Mouse (Mus musculus) embryonic stem cell, embryonic (primary cell): ENCODE data around the gene Tal1.

Source experiments
- CTCF ChIA-PET, 4 experiments: fragments of 300-600 bp in 2 of 4; fragments of 350-600 bp in 2 of 4; sonication (Branson Sonifier 250); formaldehyde crosslinking; loops; one replicate each; lab custom pipeline; 2022; ENCODE audit warnings: inconsistent platforms in 2 of 4; lab: Charles Lee
- POLR2A ChIA-PET, 4 experiments: fragments of 300-600 bp in 2 of 4; fragments of 350-600 bp in 2 of 4; sonication (Branson Sonifier 250); formaldehyde crosslinking; loops; one replicate each; lab custom pipeline; 2022; ENCODE audit warnings: antibody characterized with exemption in 4 of 4, inconsistent platforms in 1 of 4; lab: Charles Lee

Gene Tal1

DNA sequence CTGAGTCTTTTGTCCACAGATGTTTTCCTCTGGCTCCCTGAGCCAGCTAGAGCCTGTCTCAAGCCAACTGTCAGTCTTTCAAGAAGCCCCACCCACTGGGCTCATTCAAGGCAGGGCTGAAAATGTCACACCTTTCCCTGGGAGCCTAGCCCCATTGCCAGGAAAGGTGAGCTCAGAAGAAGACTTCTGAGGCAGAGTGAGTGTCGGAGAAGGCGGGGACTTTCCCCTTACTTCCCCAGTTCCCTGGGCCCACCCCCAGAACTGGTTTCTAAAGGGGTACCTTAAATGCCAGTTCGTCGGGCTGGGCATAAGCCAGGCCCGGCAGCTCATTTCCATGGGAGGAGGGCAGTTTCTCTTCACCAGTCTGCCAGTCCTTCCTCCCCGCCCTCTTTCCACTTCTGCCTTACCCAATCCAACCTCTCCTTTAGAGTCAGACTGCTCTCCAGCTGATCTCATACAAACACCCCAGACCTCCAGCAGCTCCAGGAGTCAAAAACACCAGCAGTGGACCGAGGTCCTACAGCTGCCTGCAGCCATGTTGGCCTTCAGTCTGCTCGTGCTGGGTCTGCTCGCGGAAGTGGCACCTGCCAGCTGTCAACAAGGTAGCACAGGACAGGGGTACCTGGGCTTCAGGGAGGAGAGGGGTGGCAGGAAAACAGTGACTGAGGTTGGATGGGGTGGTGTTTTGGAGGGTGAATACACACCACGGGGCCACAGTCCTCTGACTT is 32.5 kb downstream of the Tal1 start, which contains the start of gene Pdzk1ip1:
Pdzk1ip1 (plus strand) TSS at position 98 of the 728 bp plus-strand sequence.
- POLR2A ChIA-PET = interaction anchor here in 3 of 4 experiments (0.6 to 1.0 kb wide), 4 partner anchors 8 to 726 kb away, joined by 3 to 5 read pairs (median 3); partner anchors contain the start of gene Stil (in 1 of the 3)
- CTCF ChIA-PET = interaction anchor here (0.7 to 1.2 kb wide), 8 partner anchors 8 to 702 kb away, joined by 3 to 7 read pairs (median 4); no protein-coding TSS in a partner anchor

DNA sequence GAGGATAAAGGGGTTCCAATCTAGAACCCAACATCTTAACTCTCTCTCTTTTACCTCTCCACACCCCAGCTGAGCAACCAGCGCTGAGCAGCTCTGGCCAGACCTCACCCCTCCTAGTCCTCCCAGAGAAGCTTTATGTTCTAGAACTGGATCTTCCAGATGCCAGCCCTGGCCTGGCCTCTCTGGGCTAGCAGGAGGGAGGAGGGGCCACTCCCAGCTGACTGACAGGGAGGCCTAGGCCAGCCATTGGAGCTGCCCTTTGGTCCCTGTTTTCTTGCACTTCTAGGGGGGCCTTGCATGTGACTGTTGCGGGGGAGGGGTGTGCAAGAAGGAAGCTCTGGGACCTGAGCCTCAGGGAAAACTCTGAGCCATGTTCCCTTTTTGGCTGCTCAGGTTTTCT is 34.4 kb downstream of the Tal1 start:
- CTCF ChIA-PET = interaction anchor here in 3 of 4 experiments (1.1 to 1.8 kb wide), 3 partner anchors 11 kb away, joined by 3 to 4 read pairs (median 4); no protein-coding TSS in a partner anchor
- POLR2A ChIA-PET = no interaction called here

GRCm38 (mm10) chr4:115091806-115092205 is 35.6 kb downstream of the Tal1 start:
- ChIA-PET POLR2A (interaction anchor here in 2 of 4 experiments (0.6 to 1.5 kb wide), 3 partner anchors 12 to 489 kb away, joined by 3 read pairs; no protein-coding TSS in a partner anchor), CTCF (interaction anchor here in 2 of 4 experiments (0.5 to 1.8 kb wide), 5 partner anchors 9 to 618 kb away, joined by 3 to 6 read pairs (median 4); no protein-coding TSS in a partner anchor)

DNA sequence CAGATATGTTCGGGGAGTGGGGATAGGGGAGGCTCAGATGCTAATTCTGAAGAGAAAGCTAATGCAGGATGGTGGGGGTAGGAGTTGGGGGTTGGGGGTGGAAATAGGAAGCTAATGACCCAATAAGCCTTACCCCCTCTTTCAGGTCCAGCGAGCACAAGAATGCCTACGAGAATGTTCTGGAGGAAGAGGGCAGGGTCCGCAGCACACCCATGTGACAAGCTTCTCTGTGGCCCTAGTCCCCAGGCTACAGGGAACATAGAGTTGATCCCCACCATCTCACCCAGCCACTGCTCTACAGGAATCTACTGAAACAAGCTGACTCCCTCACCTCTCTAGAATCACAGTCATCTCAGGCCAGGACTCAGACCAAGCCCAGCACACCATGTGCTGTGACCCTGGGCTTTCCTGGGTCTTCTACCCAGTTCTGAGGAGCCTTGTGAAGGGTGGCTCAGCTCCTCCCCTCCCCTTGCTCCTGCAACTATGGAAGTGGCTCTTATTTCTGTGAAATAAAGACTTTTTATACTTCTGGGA is 37.2 kb downstream of the Tal1 start:
- POLR2A ChIA-PET = interaction anchor here in 1 of 4 experiments (0.8 to 1.5 kb wide), 4 partner anchors 8 to 94 kb away, joined by 3 to 5 read pairs (median 3); no protein-coding TSS in a partner anchor
- CTCF ChIA-PET = interaction anchor here in 3 of 4 experiments (0.6 to 1.6 kb wide), 7 partner anchors 8 to 184 kb away, joined by 3 to 8 read pairs (median 4); partner anchors contain the start of gene Foxd2 (in 1 of the 3)

DNA sequence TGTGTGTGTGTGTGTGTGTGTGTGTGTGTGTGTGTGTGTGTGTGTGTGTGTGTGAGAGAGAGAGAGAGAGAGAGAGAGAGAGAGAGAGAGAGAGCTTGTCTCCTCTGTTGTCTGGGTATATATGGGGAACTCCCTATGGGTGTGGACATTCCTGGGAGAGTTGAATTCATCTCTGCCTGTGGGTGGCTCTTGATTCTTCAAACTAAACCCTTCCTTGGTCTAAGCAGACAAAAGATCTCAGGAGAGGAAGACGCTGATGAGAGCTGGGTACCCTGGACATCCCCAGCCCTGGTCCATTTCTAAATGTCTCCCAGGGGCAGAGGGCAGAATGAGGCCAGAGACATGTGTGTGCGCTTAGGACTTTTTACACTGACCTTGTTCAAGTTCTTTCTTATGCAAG is 37.8 kb downstream of the Tal1 start:
- CTCF ChIA-PET = interaction anchor here in 3 of 4 experiments (0.6 to 1.6 kb wide), 8 partner anchors 8 to 185 kb away, joined by 3 to 8 read pairs (median 4); partner anchors contain the start of gene Foxd2 (in 1 of the 3)
- POLR2A ChIA-PET = interaction anchor here in 2 of 4 experiments (0.7 to 1.5 kb wide), 4 partner anchors 9 to 51 kb away, joined by 3 to 5 read pairs (median 3); no protein-coding TSS in a partner anchor

GRCm38 (mm10) chr4:115095671-115096434 is 39.6 kb downstream of the Tal1 start:
- ChIA-PET CTCF (interaction anchor here in 3 of 4 experiments (0.6 to 3.1 kb wide), 8 partner anchors 10 to 614 kb away, joined by 3 to 13 read pairs (median 4); no protein-coding TSS in a partner anchor), POLR2A (interaction anchor here in 3 of 4 experiments (0.6 to 1.7 kb wide), 11 partner anchors 7 to 693 kb away, joined by 3 to 7 read pairs (median 3); partner anchors contain the start of genes Cmpk1 (in 2 of the 3) and Pdzk1ip1 (in 1 of the 3))

- CTCF ChIA-PET = interaction anchor here (0.6 to 3.1 kb wide), 22 partner anchors 8 to 969 kb away, joined by 3 to 13 read pairs (median 4); partner anchors contain the start of gene Pdzk1ip1 (in 3 of the 4)
- POLR2A ChIA-PET = interaction anchor here in 3 of 4 experiments (0.5 to 1.7 kb wide), 8 partner anchors 8 to 120 kb away, joined by 3 to 7 read pairs (median 3); partner anchors contain the start of genes Cmpk1 (in 1 of the 3) and Pdzk1ip1 (in 1 of the 3)
These were observed 40.4 kb downstream of the Tal1 start for GRCm38 (mm10) chr4:115096435-115097145.

DNA sequence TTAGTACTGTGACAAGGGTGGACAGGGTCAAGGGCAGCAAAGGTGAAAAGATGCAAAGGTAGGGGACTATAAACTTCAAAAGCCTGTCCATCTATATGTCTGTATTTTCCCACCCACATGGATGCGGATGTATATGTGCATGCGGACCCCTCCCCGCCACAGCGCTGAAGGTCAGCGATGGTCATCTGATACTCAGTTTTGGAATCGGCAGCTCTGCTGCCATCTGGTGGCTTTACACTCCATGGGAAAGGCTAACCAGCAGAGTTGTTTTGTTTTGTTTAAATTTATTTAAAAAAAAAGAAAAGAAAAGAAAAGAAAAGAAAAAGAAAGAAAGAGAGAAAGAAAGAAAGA is 40.9 kb downstream of the Tal1 start:
- POLR2A ChIA-PET = interaction anchor here in 2 of 4 experiments (1.1 to 1.5 kb wide), 3 partner anchors 9 to 108 kb away, joined by 3 to 4 read pairs (median 3); partner anchors contain the start of genes Pdzk1ip1 (in 1 of the 2) and Stil (in 1 of the 2)
- CTCF ChIA-PET = interaction anchor here (0.6 to 3.1 kb wide), 22 partner anchors 8 to 969 kb away, joined by 3 to 13 read pairs (median 4); partner anchors contain the start of gene Pdzk1ip1 (in 3 of the 4)

DNA sequence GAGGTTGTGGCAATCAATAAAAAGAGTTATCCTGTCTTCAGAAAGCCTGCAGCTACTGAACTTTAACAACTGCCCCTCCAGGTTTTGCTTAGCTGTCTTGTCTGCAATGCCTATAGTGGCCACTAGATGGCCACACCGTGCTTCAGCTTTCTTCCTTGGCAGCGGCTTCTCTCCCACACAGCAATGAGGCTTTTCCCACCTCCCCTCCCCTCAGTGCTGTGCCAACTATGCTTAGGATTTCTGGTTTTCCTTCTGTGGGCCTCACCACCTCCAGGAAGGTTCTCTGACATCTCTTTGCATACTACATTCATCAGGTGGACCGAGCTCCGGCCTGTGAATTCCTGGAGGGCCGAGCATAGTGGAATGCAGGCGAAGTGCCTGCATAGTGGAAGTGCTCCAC is 45.5 kb downstream of the Tal1 start:
- ChIA-PET CTCF (interaction anchor here (0.5 to 1.8 kb wide), 27 partner anchors 8 to 1623 kb away, joined by 3 to 10 read pairs (median 4); partner anchors contain the start of genes Pdzk1ip1 (in 3 of the 4) and Stil (in 1 of the 4)), POLR2A (interaction anchor here in 1 of 4 experiments (0.5 to 0.6 kb wide), 2 partner anchors 792 to 1526 kb away, joined by 3 to 4 read pairs; no protein-coding TSS in a partner anchor)

GRCm38 (mm10) chr4:115103510-115103909 is 47.3 kb downstream of the Tal1 start:
- ChIA-PET CTCF (interaction anchor here in 1 of 4 experiments (1.2 kb wide), 1 partner anchor 606 kb away, joined by 4 read pairs; no protein-coding TSS in a partner anchor), POLR2A (no interaction called here)

- POLR2A ChIA-PET = no interaction called here
- CTCF ChIA-PET = interaction anchor here in 1 of 4 experiments (1.7 kb wide), 1 partner anchor 9 kb away, joined by 4 read pairs; no protein-coding TSS in a partner anchor
These were observed 54.9 kb downstream of the Tal1 start for GRCm38 (mm10) chr4:115111167-115111566.

DNA sequence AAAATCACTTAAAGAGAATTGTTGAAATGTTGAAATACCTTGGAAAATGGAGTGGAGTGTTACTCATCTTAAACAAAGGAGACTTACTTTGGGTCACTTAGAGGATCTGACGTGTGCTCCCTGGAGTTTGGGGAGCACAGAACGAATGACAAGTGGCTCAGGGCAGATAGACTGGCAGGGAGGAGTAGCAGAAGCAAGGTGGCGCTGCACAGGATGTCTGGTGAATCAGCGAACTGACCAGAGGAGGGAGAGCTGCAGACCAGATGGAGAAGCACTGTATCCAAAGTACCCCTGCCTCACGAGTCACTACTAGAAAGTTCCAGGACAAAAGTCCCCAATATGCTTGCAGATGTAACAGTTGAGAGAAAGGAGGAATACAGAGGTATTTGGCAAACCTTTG is 57.0 kb downstream of the Tal1 start:
- POLR2A ChIA-PET = no interaction called here

GRCm38 (mm10) chr4:115119642-115120041 is 63.4 kb downstream of the Tal1 start:
- ChIA-PET POLR2A (no interaction called here), CTCF (no interaction called here)

More for the DNA sequence above, 57.0 kb downstream of the Tal1 start:
- CTCF ChIA-PET = no interaction called here

- ChIA-PET POLR2A (no interaction called here), CTCF (no interaction called here)
These were observed 64.9 kb downstream of the Tal1 start for GRCm38 (mm10) chr4:115121162-115121561.
